Mouse (Mus musculus) spleen, postnatal 4 days (tissue): ENCODE measurements around the gene Anks6.
"Not testable (repeated sequence)": the region's sequence is repeated elsewhere in the genome, so short reads cannot be mapped to it uniquely, and the experiment has no call there.

Experiments
- DNase-seq, 2 experiments: peaks; one replicate each; pipeline ENCODE4 v3.0.0; 2022; ENCODE audit warnings: low spot score in 2 of 2

Gene Anks6

DNA sequence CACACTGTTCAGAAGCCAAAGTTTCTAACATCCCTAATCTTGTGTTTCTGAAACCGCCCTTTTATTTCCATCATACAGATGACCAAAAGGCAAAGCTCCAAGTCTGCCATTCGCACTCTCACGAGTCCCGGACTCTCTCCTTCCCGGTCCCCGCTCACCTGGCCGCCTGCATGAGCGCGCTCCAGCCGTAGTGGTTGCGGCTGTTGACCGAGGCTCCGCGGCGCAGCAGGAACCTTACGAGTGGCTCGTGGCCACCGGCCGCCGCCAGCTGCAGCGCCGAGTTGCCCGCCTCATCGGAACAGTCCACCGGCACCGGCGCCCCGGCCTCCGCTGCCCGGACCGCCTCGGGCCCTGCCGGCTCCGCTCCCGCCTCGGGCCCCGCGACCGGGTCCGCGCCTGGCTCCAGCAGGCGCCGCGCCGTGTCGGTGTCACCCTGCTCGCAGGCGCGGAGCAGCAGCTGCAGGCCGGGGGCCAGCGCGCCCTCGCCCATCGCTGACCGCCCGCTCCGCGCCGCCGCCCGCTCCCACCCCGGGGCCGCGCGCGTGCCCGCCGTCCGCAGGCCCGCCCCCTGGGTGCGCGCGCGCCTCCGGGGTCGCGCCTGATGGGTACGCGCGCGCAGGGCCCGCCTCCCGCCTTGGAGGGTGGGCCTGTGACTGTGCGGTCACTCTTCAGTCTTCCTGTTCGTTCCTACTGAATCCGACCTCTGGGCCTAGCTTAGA lies at the start of gene Anks6:
Gene Anks6, minus strand, starts transcription at position 637 of the 719 bp plus-strand sequence.
- no peak for DNase-seq

DNA sequence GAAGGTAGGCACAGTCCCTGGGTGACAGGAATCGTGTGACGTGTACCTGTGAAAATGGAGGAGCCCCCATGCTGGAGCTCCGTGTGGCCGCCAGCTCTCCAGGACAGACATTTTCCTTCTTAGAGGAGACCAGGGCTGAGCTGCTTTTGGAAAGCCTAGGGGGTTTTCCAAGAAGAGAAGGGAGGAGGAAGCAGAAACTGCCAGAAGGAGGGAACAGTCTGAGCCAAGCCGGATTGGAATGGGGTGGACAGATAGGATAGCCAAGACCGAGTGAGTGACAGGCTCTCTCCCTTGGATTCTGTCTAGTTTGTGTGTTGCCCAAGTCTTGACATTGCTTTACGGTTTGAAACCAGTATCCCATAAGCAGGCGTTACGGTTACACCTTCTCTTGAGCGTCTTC lies 46.3 kb upstream of the Anks6 start:
- DNase-seq = no peak

- no peak for DNase-seq
Observed at GRCm38 (mm10) chr4:47093647-47094046, 36.4 kb upstream of the Anks6 start.

DNA sequence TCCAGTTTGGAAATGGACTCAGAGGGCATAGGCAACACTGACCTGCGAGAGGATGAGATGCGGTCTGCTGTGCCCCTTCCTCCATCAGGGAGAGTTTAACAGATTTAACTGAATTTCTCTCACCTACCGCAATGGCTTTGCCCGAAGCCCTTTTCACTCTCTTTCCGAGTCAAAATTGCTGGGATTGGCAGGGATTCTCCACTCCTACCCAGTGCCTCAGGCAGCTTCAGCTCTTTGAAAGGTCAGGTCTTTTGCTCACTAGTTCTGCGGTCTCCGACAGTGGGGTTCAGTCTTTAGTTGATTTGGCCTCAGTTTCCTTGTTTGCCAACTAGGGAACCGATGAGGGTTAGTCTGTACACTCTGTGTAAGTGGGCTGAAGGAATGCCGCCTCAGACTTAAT lies 35.9 kb upstream of the Anks6 start:
- no peak for DNase-seq

- DNase-seq = no peak
Observed at GRCm38 (mm10) chr4:47092387-47093021, 35.3 kb upstream of the Anks6 start.

- DNase-seq = no peak
Observed at GRCm38 (mm10) chr4:47091493-47092386, 34.5 kb upstream of the Anks6 start, which contains the start of gene Galnt12. Gene Galnt12, plus strand, starts transcription at chr4:47091909.

- no peak for DNase-seq
Observed at GRCm38 (mm10) chr4:47088671-47089070, 31.4 kb upstream of the Anks6 start.

GRCm38 (mm10) chr4:47083824-47084223 lies 26.6 kb upstream of the Anks6 start:
- no peak for DNase-seq

DNA sequence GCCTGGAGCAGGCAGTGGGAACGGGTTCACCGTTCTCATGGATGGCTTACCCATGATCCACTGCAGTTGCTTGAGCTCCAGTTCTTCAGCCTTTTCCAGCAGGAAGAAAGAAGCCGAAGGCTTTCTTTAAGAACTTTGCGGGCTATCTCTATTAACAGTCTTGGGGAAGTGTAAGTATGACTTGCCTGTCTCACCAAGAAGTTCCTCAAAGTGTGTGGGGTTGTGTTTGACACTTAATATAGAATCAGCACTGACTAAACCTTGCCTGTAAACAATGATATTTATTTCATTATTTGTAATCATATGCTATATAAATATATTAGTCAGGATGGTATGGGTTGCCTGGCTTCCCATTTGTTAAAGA lies 23.4 kb upstream of the Anks6 start:
- DNase-seq = no peak

GRCm38 (mm10) chr4:47079997-47080646 lies 22.9 kb upstream of the Anks6 start:
- no peak for DNase-seq

GRCm38 (mm10) chr4:47075054-47075453 lies 17.8 kb upstream of the Anks6 start:
- DNase-seq = no peak

DNA sequence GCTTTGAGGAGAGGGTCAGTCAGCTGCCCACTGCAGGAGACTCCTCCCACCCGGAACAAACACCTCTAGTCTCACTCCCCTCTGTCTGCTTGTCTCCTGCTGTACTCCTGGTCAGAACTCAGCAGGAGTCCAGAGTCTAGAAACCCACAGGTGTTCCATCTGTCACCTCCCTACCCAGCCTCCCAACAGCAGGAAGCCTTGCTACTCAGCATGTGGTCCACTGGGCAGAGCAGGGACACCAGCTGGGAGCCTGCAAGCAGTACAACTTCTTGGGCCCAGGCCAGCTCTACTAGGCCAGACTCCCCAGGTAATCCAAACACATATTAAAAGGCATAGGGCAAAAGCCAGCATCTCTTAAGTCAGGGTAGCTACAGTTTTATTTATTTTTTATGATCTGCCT lies 3.7 kb upstream of the Anks6 start:
- DNase-seq = no peak

DNA sequence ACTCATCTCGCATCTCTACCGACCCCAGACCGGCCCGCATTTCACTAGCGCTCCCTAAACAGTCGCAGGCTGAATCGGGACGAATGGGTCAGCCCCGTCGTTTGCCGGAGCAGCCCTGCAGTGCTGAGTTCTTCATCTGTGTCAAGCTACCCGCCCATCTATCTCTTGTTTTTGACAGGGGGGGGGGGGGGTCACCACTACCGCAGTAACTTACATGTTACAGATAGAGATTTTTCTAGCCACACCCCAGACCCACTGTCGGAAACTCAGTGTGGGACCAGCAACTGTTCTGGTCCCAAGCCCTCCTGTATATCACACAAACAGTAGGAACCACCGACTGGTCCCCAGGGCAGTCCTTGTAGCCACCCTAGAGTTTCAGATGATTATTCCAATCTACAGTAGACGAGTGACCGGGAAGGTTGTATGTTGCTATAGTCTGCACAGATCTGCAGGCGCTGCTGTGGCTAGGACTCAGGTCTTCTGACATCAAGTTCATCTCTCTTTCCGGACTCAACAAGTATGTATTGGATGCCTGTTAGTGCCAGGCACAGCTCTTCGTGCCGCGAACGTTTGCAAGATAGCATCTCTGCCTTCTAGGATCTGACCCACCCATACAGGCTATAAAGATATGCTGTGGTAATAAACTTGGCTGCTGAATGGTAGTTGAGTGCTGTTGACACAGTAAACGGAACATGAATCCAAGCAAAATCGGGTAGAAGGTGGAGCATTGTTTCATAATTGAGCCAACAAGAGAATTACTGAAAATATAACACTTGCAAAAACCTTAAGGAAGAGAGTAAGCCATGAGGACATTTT lies 491 bp upstream of the Anks6 start:
- DNase-seq = no peak

DNA sequence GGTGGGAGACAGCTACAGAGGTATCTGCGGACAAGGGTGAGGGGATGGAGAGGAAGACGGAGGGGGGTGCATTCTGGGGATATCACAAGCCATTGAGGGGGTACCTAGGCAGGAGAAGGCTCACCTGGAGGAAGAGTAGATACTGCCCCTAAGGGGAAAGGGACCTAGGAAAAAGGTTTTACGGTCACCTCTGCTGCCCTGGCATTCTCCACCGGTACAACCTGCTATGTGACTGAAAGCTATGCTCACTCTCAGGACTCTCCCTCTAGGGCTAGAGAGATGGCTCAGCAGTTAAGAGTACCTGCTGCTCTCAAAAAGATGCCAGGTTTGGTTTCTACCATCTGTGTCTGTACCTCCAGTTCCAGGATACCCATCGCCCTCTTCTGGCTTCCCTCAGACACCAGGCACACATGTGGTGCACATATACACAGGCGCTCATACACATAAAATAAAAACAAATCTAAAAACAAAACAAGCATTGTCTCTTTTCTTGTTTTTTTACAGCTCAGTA lies 1.6 kb downstream of the Anks6 start:
- DNase-seq = no peak

- DNase-seq = not testable (repeated sequence)
Observed at GRCm38 (mm10) chr4:47055170-47055569, 2.1 kb downstream of the Anks6 start.

GRCm38 (mm10) chr4:47051905-47052304 lies 5.3 kb downstream of the Anks6 start:
- no peak for DNase-seq

GRCm38 (mm10) chr4:47050642-47051381 lies 6.4 kb downstream of the Anks6 start:
- no peak for DNase-seq

- DNase-seq = peak; percentile 71 to 91
Observed at GRCm38 (mm10) chr4:47050167-47050566, 7.1 kb downstream of the Anks6 start.

- DNase-seq = no peak
Observed at GRCm38 (mm10) chr4:47049216-47049615, 8.0 kb downstream of the Anks6 start.

DNA sequence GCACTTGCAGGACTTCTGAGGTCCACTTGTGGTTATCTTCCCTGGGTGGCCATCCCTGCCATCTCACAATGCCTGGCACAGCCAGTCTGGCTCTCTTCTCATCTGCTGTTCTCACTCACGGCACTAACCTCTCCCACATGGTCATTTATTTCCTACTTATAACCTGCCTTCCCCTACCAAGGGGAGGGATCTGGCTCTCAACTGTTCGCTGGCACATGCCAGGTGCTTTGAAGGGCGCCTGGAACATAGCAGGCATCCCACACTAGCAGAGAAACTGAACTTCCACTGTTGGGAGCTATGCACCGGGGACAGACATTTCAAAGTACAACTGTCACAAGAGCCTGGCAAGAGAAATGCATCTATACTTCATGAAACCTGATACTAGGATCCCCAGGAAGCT lies 9.5 kb downstream of the Anks6 start:
- DNase-seq = no peak
